7 mouse cellular contexts compared by ENCODE assay signal in the genomic region with DNA sequence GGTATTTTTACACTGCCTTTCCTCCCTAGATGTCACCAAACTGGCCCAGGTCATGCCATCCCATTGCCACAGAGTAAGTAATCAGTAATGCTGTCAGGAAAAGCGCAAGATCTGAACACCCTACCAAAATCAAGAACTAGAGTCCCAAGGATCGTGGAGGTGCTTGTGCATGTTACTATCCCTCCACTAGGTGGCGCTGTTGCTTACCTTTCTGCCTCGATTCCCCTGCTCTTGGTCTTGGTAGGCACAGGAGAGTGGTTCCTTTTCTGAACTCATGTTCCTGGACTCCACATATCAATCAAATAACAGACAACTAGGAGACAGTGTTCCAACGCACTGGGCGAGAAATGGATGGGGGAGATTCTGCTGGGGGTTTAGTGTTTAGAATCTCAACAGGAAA. TPM values are rescaled to one million over a fixed set of nuclear protein-coding genes. Genes with fewer than 3 reads are reported as not detected.
DNase-seq lines count a peak whose midpoint lies in the region; ATAC-seq lines count a peak whose summit lies in the region.

No protein-coding gene starts in this region.

- peak; percentile 90 for DNase-seq in NIH3T3 (ENCODE audit: low read depth)
- DNase-seq in cerebellum, postnatal 14 days: peak; percentile 90 to 92
- peak; percentile 50 to 87 for DNase-seq in layer of hippocampus, adult 18-20 months (ENCODE audit: low spot score in 2 of 2)
- DNase-seq in lung, postnatal 14 days: peak; percentile 83
- peak; percentile 67 for DNase-seq in right cerebral cortex, postnatal 25 days

- peak; percentile 62 for ATAC-seq in CD4-positive, CD25-positive, alpha-beta regulatory T cell, adult 4 months
- ATAC-seq in granulocyte monocyte progenitor cell, adult 5-6 weeks (replicated peaks; ENCODE audit: poor library complexity, severe bottlenecking): peak; percentile 86

RNA-seq across cellular contexts. Expression of gene Pofut2, which starts 23.8 kb away (rescaled TPM):
- polyA plus RNA-seq in CD4-positive, CD25-positive, alpha-beta regulatory T cell, adult 4 months (2017; shearing (Covaris generic)): 10 to 100 TPM; 20.2 to 25.8 TPM
- total RNA-seq in granulocyte monocyte progenitor cell, adult 5-6 weeks (2014; fragmentation: Nextera tagmentation): 15.4 and 30.7 TPM in 2 replicates
- 8.7 and 13.1 TPM in 2 replicates for total RNA-seq in granulocyte monocyte progenitor cell, adult 5-6 weeks (2017)
- 10 to 100 TPM; 30.3 to 30.9 TPM for total RNA-seq in layer of hippocampus, adult 18-20 months (2021)

Comparison
In these comparisons a context has a peak if more than half of its experiments do, and no peak if none do; other contexts are left out.
1. Peak in every context shown above with its lines: DNase-seq and ATAC-seq.